8 mouse cellular contexts compared by ENCODE assay signal in genomic region chr7:62419493-62420360, GRCm38 (mm10). TPM values are rescaled to one million over a fixed set of nuclear protein-coding genes. Genes with fewer than 3 reads are reported as not detected.
DNase-seq lines count a peak whose midpoint lies in the region; ATAC-seq lines count a peak whose summit lies in the region.

TSS of gene Mkrn3 (minus strand) at chr7:62420139.

- DNase-seq in right cerebral cortex, adult 18-20 months: peak; percentile 11
- DNase-seq in right cerebral cortex, postnatal 36 days (ENCODE audit: low spot score in 2 of 2): no peak
- peak; percentile 46 to 76 for DNase-seq in heart, adult 9 months (ENCODE audit: low spot score in 2 of 2)
- DNase-seq in kidney, adult 9 months: peak; percentile 88

- H3K27me3 ChIP-seq in embryonic facial prominence, embryonic 12.5 days: 0 out of 2 replicates have a peak, but pooled peaks cover 3% of the 10 kb centered on the region
- H3K27me3 ChIP-seq in limb, embryonic 15.5 days: no peaks in the 10 kb centered on the region
- H3K27me3 ChIP-seq in midbrain, embryonic 16.5 days (ENCODE audit: control insufficient read depth, insufficient read depth, low read depth, low read length): no peaks in the 10 kb centered on the region
- no peaks in the 10 kb centered on the region for H3K27me3 ChIP-seq in stomach, embryonic 15.5 days (replicated peaks)

- peak within 1 kb of the TSS; percentile 78 for H3K4me2 ChIP-seq in embryonic facial prominence, embryonic 12.5 days (replicated peaks)
- peak within 1 kb of the TSS; percentile 69 for H3K4me2 ChIP-seq in limb, embryonic 15.5 days
- H3K4me2 ChIP-seq in midbrain, embryonic 16.5 days (ENCODE audit: low read length): peak within 1 kb of the TSS; percentile 69
- peak within 1 kb of the TSS; percentile 59 for H3K4me2 ChIP-seq in stomach, embryonic 15.5 days

- peak within 1 kb of the TSS; percentile 64 for H3K27ac ChIP-seq in embryonic facial prominence, embryonic 12.5 days
- peak within 1 kb of the TSS; percentile 68 for H3K27ac ChIP-seq in limb, embryonic 15.5 days
- H3K27ac ChIP-seq in midbrain, embryonic 16.5 days (ENCODE audit: low read length): peak within 1 kb of the TSS; percentile 88
- peak within 1 kb of the TSS; percentile 54; the same call in 1 of the 2 replicates for H3K27ac ChIP-seq in stomach, embryonic 15.5 days

- peak within 1 kb of the TSS; percentile 77 for H3K9ac ChIP-seq in embryonic facial prominence, embryonic 12.5 days
- peak within 1 kb of the TSS; percentile 63 for H3K9ac ChIP-seq in limb, embryonic 15.5 days
- H3K9ac ChIP-seq in midbrain, embryonic 16.5 days (ENCODE audit: low read depth, low read length): peak within 1 kb of the TSS; percentile 69
- peak within 1 kb of the TSS; percentile 38; the same call in 1 of the 2 replicates for H3K9ac ChIP-seq in stomach, embryonic 15.5 days

- peak; percentile 85 for ATAC-seq in embryonic facial prominence, embryonic 12.5 days (ENCODE audit: insufficient number of reproducible peaks, insufficient read depth, low FRiP score, low TSS enrichment)
- ATAC-seq in limb, embryonic 15.5 days (ENCODE audit: insufficient number of reproducible peaks, low FRiP score, low TSS enrichment, low read depth): peak; percentile 77
- ATAC-seq in midbrain, embryonic 16.5 days: peak; percentile 92
- peak; percentile 58 for ATAC-seq in stomach, embryonic 15.5 days (ENCODE audit: insufficient read depth, low FRiP score, low read depth)

- peak within 1 kb of the TSS; percentile 69 for H3K4me3 ChIP-seq in embryonic facial prominence, embryonic 12.5 days
- H3K4me3 ChIP-seq in limb, embryonic 15.5 days: peak within 1 kb of the TSS; percentile 66
- H3K4me3 ChIP-seq in midbrain, embryonic 16.5 days (ENCODE audit: low read depth, low read length): peak within 1 kb of the TSS; percentile 56
- H3K4me3 ChIP-seq in stomach, embryonic 15.5 days (replicated peaks): peak within 1 kb of the TSS; percentile 64

- 25% methylated on average over 47 of the region's 49 CpGs for WGBS in embryonic facial prominence, embryonic 12.5 days
- WGBS in limb, embryonic 15.5 days: 18% methylated on average over 49 of the region's 49 CpGs
- WGBS in midbrain, embryonic 16.5 days: 28% methylated on average over 49 of the region's 49 CpGs
- WGBS in stomach, embryonic 15.5 days: 30% methylated on average over 49 of the region's 49 CpGs

- peaks cover 11% of the 10 kb centered on the region for H3K4me1 ChIP-seq in embryonic facial prominence, embryonic 12.5 days
- peaks cover 12% of the 10 kb centered on the region for H3K4me1 ChIP-seq in limb, embryonic 15.5 days
- peaks cover 4% of the 10 kb centered on the region for H3K4me1 ChIP-seq in midbrain, embryonic 16.5 days (ENCODE audit: control insufficient read depth, insufficient read depth, low read length)
- H3K4me1 ChIP-seq in stomach, embryonic 15.5 days: peaks cover 6% of the 10 kb centered on the region

- 0 out of 2 replicates have a peak, but pooled peaks cover 10% of the 10 kb centered on the region for H3K9me3 ChIP-seq in embryonic facial prominence, embryonic 12.5 days
- H3K9me3 ChIP-seq in limb, embryonic 15.5 days: 0 out of 2 replicates have a peak, but pooled peaks cover 6% of the 10 kb centered on the region
- no peaks in the 10 kb centered on the region; the same call in 1 of the 2 replicates for H3K9me3 ChIP-seq in midbrain, embryonic 16.5 days (replicated peaks; ENCODE audit: control insufficient read depth, low read length, poor library complexity, severe bottlenecking)
- H3K9me3 ChIP-seq in stomach, embryonic 15.5 days: no peaks in the 10 kb centered on the region

- H3K36me3 ChIP-seq in embryonic facial prominence, embryonic 12.5 days: no peaks in the 10 kb centered on the region
- H3K36me3 ChIP-seq in limb, embryonic 15.5 days: no peaks in the 10 kb centered on the region
- H3K36me3 ChIP-seq in midbrain, embryonic 16.5 days (ENCODE audit: control insufficient read depth, insufficient read depth, low read length): no peaks in the 10 kb centered on the region
- H3K36me3 ChIP-seq in stomach, embryonic 15.5 days: no peaks in the 10 kb centered on the region

RNA-seq across cellular contexts. Expression of gene Mkrn3, which starts in this region (rescaled TPM):
- polyA plus RNA-seq in embryonic facial prominence, embryonic 12.5 days (2016; fragmentation: Nextera tagmentation; extraction: Ambion mirVana): 9.7 and 11.3 TPM in 2 replicates
- polyA plus RNA-seq in limb, embryonic 15.5 days (2015; fragmentation: Nextera tagmentation; extraction: Ambion mirVana): 6.2 and 6.5 TPM in 2 replicates
- 28.6 and 30.0 TPM in 2 replicates for polyA plus RNA-seq in midbrain, embryonic 16.5 days (2015; fragmentation: Nextera tagmentation; extraction: Ambion mirVana)
- polyA plus RNA-seq in stomach, embryonic 15.5 days (2015; fragmentation: Nextera tagmentation; extraction: Ambion mirVana): 4.6 and 5.3 TPM in 2 replicates

Comparison
In these comparisons a context has a peak if more than half of its experiments do, and no peak if none do; other contexts are left out.
1. DNase-seq: peak in right cerebral cortex, adult 18-20 months (single experiment), heart, adult 9 months (2 of 2) and kidney, adult 9 months (single experiment); none in right cerebral cortex, postnatal 36 days (0 of 2).
2. Peak in every context shown above with its lines, with median percentiles within 50 percentile points of each other: ATAC-seq, H3K27ac ChIP-seq, H3K4me2 ChIP-seq, H3K4me3 ChIP-seq and H3K9ac ChIP-seq.